Mouse (Mus musculus) embryonic facial prominence, embryonic 13.5 days (tissue): ENCODE results near the gene Mrpl4. TPM values are rescaled to one million over a fixed set of nuclear protein-coding genes. Genes with fewer than 3 reads are reported as not detected.
A peak's percentile ranks its signal among the peaks of the same experiment; 100 is the strongest.

Source experiments
- ATAC-seq: fragments of 200-750 bp; cut with Nextera tagmentation; 2 replicates; pipeline ENCODE4 v1.8.0; 2017; ENCODE audit warnings: low read depth; ENCODE audit not compliant: insufficient number of reproducible peaks, insufficient read depth, low FRiP score, low TSS enrichment
- H3K27ac ChIP-seq: fragments of 300-500 bp; sonication (generic); 2 replicates; pipeline ENCODE4 v1.5.1; 2015; ENCODE audit warnings: moderate library complexity, mild to moderate bottlenecking, inconsistent platforms
- H3K27me3 ChIP-seq: fragments of 300-500 bp; sonication (generic); 2 replicates; pipeline ENCODE4 v1.6.1; 2015; ENCODE audit warnings: mild to moderate bottlenecking, inconsistent platforms
- H3K36me3 ChIP-seq: fragments of 300-500 bp; sonication (generic); 2 replicates; pipeline ENCODE4 v1.6.1; 2015; ENCODE audit warnings: mild to moderate bottlenecking, inconsistent platforms
- H3K4me1 ChIP-seq: fragments of 300-500 bp; sonication (generic); 2 replicates; pipeline ENCODE4 v1.6.1; 2015; ENCODE audit warnings: inconsistent platforms
- H3K4me2 ChIP-seq: fragments of 300-500 bp; sonication (generic); 2 replicates; pipeline ENCODE4 v1.6.1; 2015; ENCODE audit warnings: moderate library complexity, mild to moderate bottlenecking, inconsistent platforms
- H3K4me3 ChIP-seq: fragments of 300-500 bp; sonication (generic); 2 replicates; pipeline ENCODE4 v1.5.1; 2015; ENCODE audit warnings: mild to moderate bottlenecking, inconsistent platforms
- H3K9ac ChIP-seq: fragments of 300-500 bp; sonication (generic); 2 replicates; pipeline ENCODE4 v1.6.1; 2015; ENCODE audit warnings: mild to moderate bottlenecking, inconsistent platforms
- H3K9me3 ChIP-seq: fragments of 300-500 bp; sonication (generic); 2 replicates; pipeline ENCODE4 v1.6.1; 2016; ENCODE audit warnings: inconsistent platforms
- WGBS: fragments of 180-500 bp; shearing (Covaris S2); methylation state at CpG from one replicate; pipeline ENCODE4 v1.1.7; 2015; ENCODE audit warnings: mixed read lengths; 5-methylcytosine and 5-hydroxymethylcytosine counted together
- polyA plus RNA-seq: library from polyadenylated mRNA; unstranded; fragments of >200 nt; fragmentation: Nextera tagmentation; extraction: Ambion mirVana; gene quantifications from 2 replicates; pipeline ENCODE4 v1.2.1, GENCODE M21; 2015

Mrpl4 gene
- polyA plus RNA-seq, 1 experiment from 2014 or later, result 142 TPM

DNA sequence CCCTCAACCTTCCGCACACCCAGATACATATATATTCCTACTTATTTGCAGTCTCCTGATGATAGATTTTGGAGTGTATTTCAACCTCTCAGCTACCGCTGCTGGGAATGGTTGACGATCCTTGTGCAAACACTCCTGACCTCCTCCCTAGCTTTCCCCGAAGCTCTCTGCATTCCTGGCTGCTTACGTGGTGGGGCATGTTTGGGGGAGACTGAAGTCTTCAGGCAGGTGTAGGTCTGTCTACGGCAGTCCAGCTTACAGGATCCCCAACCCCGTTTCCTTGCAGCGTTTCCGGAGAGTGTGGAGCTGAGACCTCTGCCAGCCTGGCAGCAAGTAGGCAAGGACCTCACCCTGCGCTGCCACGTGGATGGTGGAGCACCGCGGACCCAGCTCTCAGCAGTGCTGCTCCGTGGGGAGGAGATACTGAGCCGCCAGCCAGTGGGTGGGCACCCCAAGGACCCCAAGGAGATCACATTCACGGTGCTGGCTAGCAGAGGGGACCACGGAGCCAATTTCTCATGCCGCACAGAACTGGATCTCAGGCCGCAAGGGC is 22.8 kb downstream of the Mrpl4 start:
- no peak overlapping the region for H3K4me2 ChIP-seq
- peaks cover 38% of the 10 kb centered on the region for H3K27me3 ChIP-seq
- no peak overlapping the region for H3K9ac ChIP-seq
- WGBS, result 67% methylated on average over 19 of the region's 19 CpGs
- H3K4me3 ChIP-seq, result no peak overlapping the region
- no peaks in the 10 kb centered on the region for H3K36me3 ChIP-seq
- ATAC-seq, result no peak
- H3K4me1 ChIP-seq, result peaks cover 19% of the 10 kb centered on the region
- no peak overlapping the region for H3K27ac ChIP-seq
- H3K9me3 ChIP-seq, result no peaks in the 10 kb centered on the region

DNA sequence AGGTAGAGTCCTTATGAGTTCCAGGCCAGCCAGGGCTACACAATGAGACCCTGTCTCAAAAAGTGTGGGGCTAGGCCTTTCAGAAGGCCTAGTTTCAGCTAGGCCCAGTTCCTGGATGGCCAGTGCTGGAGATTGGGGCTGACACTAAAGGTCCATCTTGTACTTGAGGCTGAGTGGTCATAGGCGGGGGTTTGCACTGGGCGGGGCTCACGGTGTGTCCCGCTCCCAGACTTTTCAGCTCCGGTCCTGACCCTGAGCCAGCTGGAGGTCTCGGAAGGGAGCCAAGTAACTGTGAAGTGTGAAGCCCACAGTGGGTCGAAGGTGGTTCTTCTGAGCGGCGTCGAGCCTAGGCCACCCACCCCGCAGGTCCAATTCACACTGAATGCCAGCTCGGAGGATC is 24.3 kb downstream of the Mrpl4 start:
- H3K36me3 ChIP-seq, result no peaks in the 10 kb centered on the region
- H3K4me2 ChIP-seq, result no peak overlapping the region
- 86% methylated on average over 12 of the region's 12 CpGs for WGBS
- no peak for ATAC-seq
- peak overlapping the region; percentile 27; the same call in 1 of the 2 replicates for H3K9ac ChIP-seq
- H3K4me1 ChIP-seq, result peaks cover 33% of the 10 kb centered on the region
- H3K4me3 ChIP-seq, result no peak overlapping the region
- H3K27ac ChIP-seq, result no peak overlapping the region
- H3K27me3 ChIP-seq, result peaks cover 51% of the 10 kb centered on the region
- no peaks in the 10 kb centered on the region for H3K9me3 ChIP-seq

DNA sequence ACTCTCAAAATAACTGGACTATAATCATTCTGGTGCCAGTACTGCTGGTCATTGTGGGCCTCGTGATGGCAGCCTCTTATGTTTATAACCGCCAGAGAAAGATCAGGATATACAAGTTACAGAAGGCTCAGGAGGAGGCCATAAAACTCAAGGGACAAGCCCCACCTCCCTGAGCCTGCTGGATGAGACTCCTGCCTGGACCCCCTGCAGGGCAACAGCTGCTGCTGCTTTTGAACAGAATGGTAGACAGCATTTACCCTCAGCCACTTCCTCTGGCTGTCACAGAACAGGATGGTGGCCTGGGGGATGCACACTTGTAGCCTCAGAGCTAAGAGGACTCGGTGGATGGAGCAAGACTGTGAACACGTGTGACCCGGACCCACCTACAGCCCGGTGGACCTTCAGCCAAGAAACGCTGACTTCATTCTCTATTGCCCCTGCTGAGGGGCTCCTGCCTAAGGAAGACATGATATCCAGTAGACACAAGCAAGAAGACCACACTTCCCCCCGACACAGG is 25.3 kb downstream of the Mrpl4 start:
- H3K27ac ChIP-seq, result no peak overlapping the region

DNA sequence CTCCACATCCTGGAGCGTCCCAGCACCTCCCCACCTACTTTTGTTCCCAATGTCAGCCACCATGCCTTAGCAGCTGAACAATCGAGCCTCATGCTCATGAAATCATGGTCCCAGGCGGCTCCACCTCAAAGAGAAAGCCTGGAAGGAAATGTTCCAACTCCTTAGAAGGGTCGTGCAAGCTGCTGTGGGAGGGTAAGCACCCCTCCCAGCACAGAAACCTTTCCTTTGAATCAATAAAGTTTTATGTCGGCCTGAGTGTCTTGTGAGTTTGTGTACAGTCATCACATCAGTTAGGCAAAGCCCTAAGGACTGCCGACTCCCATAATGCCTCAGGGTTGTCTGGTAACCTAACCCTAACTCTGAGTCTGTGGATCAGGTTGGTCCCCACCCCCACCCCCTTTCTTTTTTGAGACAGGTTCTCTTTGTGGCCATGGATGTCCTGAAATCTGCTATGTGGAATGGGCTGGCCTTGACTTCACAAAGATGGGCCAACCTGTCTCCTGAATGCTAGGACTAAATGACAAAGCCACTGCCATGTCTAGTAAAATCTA is 26.1 kb downstream of the Mrpl4 start:
- H3K9me3 ChIP-seq, result no peaks in the 10 kb centered on the region
- H3K9ac ChIP-seq, result no peak overlapping the region

More for the DNA sequence above, 25.3 kb downstream of the Mrpl4 start:
- Histone ChIP-seq H3K9ac (0 out of 2 replicates have a peak overlapping the region, but pooled peaks have one; percentile 6), H3K4me3 (no peak overlapping the region), H3K36me3 (no peaks in the 10 kb centered on the region), H3K27me3 (peaks cover 61% of the 10 kb centered on the region), H3K9me3 (no peaks in the 10 kb centered on the region), H3K4me2 (no peak overlapping the region), H3K4me1 (peaks cover 39% of the 10 kb centered on the region)
- 60% methylated on average over 8 of the region's 8 CpGs for WGBS
- no peak for ATAC-seq

DNA sequence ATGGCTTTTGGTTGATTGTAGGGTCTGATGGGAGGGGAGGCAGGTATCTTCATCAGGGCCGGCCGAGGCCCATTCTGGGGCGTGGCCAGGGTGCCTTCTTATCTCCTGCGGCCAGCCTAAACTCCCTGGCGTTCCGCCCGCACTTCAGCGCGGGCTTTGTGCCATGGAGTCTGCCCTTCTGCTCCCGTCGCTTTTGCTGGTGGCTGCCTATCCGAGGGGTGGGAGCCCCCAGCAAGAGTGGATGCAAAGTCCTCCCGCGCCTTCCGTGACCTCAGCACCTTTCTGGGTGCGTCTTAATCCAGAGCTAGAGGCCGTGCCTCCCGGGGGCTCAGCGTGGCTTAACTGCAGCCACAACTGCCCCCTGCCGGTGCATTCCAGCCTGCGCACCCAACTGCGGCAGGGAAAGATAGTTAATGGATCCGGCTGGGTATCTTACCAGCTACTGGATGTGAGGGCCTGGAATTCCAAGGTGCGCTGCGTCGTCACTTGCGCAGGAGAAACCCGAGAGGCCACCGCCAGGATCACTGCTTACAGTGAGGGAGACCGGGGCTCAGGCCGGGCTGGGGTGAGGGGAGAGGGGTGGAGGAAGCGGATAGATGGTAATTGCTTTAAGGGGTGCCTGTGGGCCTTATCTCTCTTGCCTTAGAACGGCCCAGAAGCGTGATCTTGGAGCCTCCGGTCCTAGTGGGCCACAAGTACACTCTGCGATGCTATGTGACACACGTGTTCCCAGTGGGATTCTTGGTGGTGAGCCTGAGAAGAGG is 26.9 kb downstream of the Mrpl4 start, which contains the start of gene Icam4:
TSS of gene Icam4 (plus strand) at position 83 of the 764 bp plus-strand sequence.
- peak within 1 kb of the TSS; percentile 57 for H3K9ac ChIP-seq
- peaks cover 48% of the 10 kb centered on the region for H3K4me1 ChIP-seq
- no peaks in the 10 kb centered on the region for H3K36me3 ChIP-seq
- H3K27ac ChIP-seq, result no peak within 1 kb of the TSS
- H3K9me3 ChIP-seq, result no peaks in the 10 kb centered on the region
- H3K4me2 ChIP-seq, result peak within 1 kb of the TSS; percentile 99
- no peak for ATAC-seq
- peaks cover 77% of the 10 kb centered on the region for H3K27me3 ChIP-seq
- peak within 1 kb of the TSS; percentile 53 for H3K4me3 ChIP-seq
- 2% methylated on average over 37 of the region's 37 CpGs for WGBS

More for the DNA sequence above, 26.1 kb downstream of the Mrpl4 start:
- H3K4me1 ChIP-seq, result peaks cover 46% of the 10 kb centered on the region
- H3K27ac ChIP-seq, result no peak overlapping the region
- 69% methylated on average over 6 of the region's 6 CpGs for WGBS
- peaks cover 69% of the 10 kb centered on the region for H3K27me3 ChIP-seq
- no peaks in the 10 kb centered on the region for H3K36me3 ChIP-seq
- no peak overlapping the region for H3K4me2 ChIP-seq
- no peak for ATAC-seq
- no peak overlapping the region for H3K4me3 ChIP-seq

DNA sequence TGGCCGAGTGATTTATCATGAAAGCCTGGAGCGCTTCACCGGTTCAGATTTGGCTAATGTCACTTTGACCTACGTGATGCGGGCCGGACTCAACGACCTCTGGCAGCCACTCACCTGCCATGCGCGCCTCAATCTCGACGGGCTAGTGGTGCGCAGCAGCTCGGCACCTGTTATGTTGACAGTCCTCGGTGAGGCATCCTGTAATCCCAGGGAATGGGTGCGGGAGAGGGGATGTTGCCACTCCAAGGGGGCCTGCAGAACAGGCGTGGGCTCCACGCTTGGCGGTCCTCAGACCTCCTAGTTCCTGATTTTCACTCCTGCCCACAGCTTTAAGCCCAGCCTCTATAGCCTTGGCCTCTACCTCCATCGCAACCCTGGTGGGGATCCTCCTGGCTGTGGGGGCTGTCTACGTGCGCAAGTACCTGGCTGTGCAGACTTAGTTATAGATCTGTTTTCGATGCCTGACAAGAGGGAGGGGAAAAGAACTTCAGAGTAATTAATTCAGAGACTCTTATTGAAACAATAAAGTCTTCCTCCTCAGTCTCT is 27.6 kb downstream of the Mrpl4 start:
- ATAC-seq, result no peak
- no peaks in the 10 kb centered on the region for H3K36me3 ChIP-seq
- H3K4me1 ChIP-seq, result peaks cover 51% of the 10 kb centered on the region
- peak overlapping the region; percentile 53; the same call in 1 of the 2 replicates for H3K4me3 ChIP-seq
- WGBS, result 25% methylated on average over 22 of the region's 22 CpGs
- peak overlapping the region; percentile 99 for H3K4me2 ChIP-seq
- H3K9ac ChIP-seq, result no peak overlapping the region
- H3K27ac ChIP-seq, result no peak overlapping the region
- H3K9me3 ChIP-seq, result no peaks in the 10 kb centered on the region
- peaks cover 83% of the 10 kb centered on the region for H3K27me3 ChIP-seq

DNA sequence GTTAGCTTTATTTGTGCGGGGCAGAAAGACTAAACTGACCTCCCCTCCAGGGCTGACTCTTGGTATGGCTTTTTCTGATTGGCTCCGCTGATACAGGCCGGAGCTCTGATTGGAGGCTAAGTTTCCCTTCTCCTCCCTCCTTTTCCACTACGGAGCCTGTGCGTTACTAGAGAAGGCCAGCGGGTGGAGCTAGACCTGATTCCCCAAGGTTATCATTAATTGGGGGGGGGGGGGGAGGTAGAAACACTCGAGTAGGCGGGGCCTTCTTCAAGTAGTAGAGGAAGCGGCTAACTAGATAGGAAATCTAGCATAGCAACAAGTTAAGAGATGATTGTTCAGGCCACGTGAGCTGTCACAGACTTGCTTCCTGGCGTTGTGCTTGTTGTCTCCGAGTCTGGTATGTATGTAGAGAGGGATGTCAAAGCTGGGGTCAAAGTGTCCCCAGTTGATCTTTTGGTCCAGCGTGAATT is 28.3 kb downstream of the Mrpl4 start:
- no peak for ATAC-seq
- H3K27ac ChIP-seq, result no peak overlapping the region
- peaks cover 90% of the 10 kb centered on the region for H3K27me3 ChIP-seq
- H3K9me3 ChIP-seq, result no peaks in the 10 kb centered on the region
- H3K36me3 ChIP-seq, result no peaks in the 10 kb centered on the region
- peaks cover 51% of the 10 kb centered on the region for H3K4me1 ChIP-seq
- peak overlapping the region; percentile 99 for H3K4me2 ChIP-seq
- H3K9ac ChIP-seq, result peak overlapping the region; percentile 61
- peak overlapping the region; percentile 53 for H3K4me3 ChIP-seq
- WGBS, result 0% methylated on average over 13 of the region's 13 CpGs

DNA sequence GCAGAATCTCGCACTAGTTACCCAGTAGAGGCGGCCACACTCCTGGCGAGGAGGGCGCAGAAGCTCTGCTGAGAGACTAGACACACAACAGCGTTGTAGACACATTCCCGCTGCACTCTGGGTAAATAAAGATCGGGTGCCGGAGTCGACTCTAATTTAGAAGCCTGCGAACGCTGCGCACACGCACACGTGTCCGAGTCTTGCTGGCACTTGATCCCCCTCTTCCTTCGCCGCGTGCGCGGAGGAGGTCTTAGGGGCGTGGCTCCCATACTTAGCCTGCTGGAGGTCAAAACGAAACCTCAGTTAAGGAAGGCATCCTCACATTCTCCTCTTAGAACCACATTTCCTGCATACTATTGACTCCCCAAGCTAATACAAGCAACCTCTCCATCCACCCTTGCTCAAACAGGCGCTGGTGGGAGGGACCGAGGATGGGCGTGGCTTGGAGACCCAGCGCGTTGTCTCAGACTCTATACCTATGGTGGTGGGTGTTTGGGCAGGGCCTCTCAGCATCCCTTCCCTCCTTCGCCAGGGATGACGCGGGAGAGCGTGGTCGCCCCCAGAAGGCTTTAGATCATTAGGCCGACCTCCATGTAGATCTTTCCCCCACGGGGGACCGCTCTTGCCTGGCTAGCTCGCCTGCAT is 28.8 kb downstream of the Mrpl4 start:
- Histone ChIP-seq H3K4me1 (peaks cover 56% of the 10 kb centered on the region), H3K4me3 (peak overlapping the region; percentile 53), H3K9ac (peak overlapping the region; percentile 61), H3K36me3 (no peaks in the 10 kb centered on the region), H3K9me3 (no peaks in the 10 kb centered on the region), H3K27me3 (peaks cover 96% of the 10 kb centered on the region), H3K4me2 (peak overlapping the region; percentile 99), H3K27ac (no peak overlapping the region)
- under 1% methylated on average over 36 of the region's 36 CpGs for WGBS
- ATAC-seq, result peak; percentile 23; the same call in 1 of the 2 replicates

DNA sequence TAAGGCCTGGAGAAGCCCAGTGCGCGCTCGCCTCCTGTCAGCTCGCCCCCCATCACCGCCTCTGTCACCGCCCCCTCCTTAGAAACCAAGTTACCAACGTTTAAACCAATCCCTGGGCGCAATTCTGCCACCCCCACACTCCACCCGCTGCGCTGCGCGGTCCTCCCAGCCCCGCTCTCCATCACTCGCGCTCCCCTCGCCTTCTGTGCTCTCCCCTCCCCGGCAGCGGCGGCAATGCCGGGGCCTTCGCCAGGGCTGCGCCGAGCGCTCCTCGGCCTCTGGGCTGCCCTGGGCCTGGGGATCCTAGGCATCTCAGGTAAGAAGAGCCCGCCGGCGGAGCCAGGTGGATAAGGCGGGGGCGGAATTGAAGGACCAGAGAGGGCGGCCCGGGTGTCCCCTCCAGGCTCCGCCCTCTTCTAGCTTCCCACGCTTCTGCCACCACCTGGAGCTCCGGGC is 29.4 kb downstream of the Mrpl4 start, which contains the start of gene Icam5:
TSS of gene Icam5 (plus strand) at position 178 of the 456 bp plus-strand sequence.
- Histone ChIP-seq H3K27me3 (peaks cover 96% of the 10 kb centered on the region), H3K4me3 (peak within 1 kb of the TSS; percentile 53), H3K4me2 (peak within 1 kb of the TSS; percentile 99), H3K9me3 (no peaks in the 10 kb centered on the region), H3K4me1 (peaks cover 61% of the 10 kb centered on the region), H3K9ac (peak within 1 kb of the TSS; percentile 61), H3K27ac (no peak within 1 kb of the TSS), H3K36me3 (no peaks in the 10 kb centered on the region)
- WGBS, result under 1% methylated on average over 35 of the region's 35 CpGs
- ATAC-seq, result no peak

DNA sequence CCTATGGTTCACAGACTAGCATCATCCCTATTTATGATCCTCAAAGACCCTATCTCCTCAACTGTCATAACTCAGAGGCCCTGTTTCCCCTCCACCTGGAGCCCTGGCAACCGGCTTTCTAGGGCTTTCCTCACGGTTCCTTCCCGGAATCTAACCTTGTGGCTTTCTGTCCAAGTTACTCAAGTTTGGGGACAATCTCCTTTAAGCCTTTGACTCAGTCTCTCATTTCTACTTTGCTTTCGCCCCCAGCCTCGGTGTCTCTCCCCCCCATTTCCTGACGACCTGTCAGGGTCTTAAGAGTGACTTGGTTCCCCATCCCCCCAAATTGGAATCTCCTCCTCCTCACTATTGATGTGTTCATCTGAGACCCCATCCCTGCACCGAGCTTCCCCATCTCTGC is 30.0 kb downstream of the Mrpl4 start:
- Histone ChIP-seq H3K4me1 (peaks cover 67% of the 10 kb centered on the region), H3K9me3 (no peaks in the 10 kb centered on the region), H3K4me2 (peak overlapping the region; percentile 99), H3K36me3 (no peaks in the 10 kb centered on the region), H3K27ac (no peak overlapping the region), H3K4me3 (peak overlapping the region; percentile 53), H3K27me3 (peaks cover 97% of the 10 kb centered on the region), H3K9ac (0 out of 2 replicates have a peak overlapping the region, but pooled peaks have one; percentile 61)
- no peak for ATAC-seq
- under 1% methylated on average over 7 of the region's 7 CpGs for WGBS

DNA sequence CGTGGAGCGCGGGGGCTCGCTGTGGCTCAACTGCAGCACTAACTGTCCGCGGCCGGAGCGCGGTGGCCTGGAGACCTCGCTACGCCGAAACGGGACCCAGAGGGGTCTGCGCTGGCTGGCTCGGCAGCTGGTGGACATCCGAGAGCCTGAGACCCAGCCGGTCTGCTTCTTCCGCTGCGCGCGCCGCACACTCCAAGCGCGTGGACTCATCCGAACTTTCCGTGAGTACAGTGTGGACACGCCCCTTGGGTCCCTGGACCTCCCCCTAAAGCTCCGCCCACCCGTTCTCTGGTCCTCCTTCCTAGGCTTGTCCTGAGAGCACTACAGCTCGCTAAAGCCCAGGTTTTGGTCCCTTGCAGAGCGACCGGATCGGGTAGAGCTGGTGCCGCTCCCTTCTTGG is 30.6 kb downstream of the Mrpl4 start:
- Histone ChIP-seq H3K36me3 (no peaks in the 10 kb centered on the region), H3K9me3 (no peaks in the 10 kb centered on the region), H3K4me1 (peaks cover 72% of the 10 kb centered on the region), H3K4me2 (peak overlapping the region; percentile 99), H3K9ac (peak overlapping the region; percentile 61), H3K4me3 (peak overlapping the region; percentile 53), H3K27me3 (peaks cover 97% of the 10 kb centered on the region), H3K27ac (no peak overlapping the region)
- WGBS, result under 1% methylated on average over 34 of the region's 34 CpGs
- ATAC-seq, result peak; percentile 49
